Mouse (Mus musculus): ENCODE data around the gene Kcnh4. TPM values are rescaled to one million over a fixed set of nuclear protein-coding genes. Genes with fewer than 3 reads are reported as not detected.

Kcnh4 gene
- polyA plus RNA-seq, 1 experiment from 2014 or later = not detected

DNA sequence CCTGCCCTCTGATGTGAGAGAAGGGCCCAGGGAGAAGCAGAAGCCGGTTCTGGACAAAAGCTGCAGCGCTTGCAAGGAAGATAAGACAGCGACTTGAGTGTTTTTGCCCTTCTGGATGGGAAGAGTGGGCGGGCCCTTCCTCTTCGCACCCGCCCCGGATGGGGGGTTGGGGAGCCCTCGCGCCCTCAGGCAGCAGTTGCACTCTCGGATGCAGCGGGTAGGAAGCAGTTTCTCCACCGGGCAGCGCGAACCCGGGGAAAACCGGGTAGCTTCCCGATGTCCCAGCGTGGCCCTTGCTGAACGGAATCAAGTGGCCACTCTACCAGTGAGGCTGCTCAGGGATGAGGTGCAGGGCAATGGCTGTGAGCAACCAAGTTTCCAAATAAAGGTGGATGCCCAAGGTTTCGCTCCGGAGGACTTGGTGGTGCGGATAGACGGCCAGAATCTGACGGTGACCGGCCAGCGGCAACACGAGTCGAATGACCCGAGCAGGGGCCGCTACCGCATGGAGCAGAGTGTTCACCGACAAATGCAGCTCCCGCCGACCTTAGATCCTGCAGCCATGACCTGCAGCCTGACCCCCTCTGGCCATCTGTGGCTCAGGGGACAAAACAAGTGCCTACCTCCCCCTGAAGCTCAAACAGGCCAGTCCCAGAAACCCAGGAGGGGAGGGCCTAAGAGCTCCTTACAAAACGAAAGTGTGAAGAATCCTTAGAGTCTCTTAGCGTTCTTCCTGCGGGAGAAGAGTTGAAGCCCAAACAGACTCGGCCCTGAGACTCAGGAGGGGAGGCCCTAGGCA lies 45.8 kb downstream of the Kcnh4 start, which contains the start of gene Hspb9:
TSS of gene Hspb9 (plus strand) at position 116 of the 799 bp plus-strand sequence.
- Histone ChIP-seq H3K4me1 (peaks cover 31% of the 10 kb centered on the region), H3K9me3 (no peaks in the 10 kb centered on the region), H3K27me3 (no peaks in the 10 kb centered on the region), H3K4me3 (peak within 1 kb of the TSS; percentile 27), H3K36me3 (peaks cover 57% of the 10 kb centered on the region), H3K4me2 (peak within 1 kb of the TSS; percentile 54), H3K27ac (peak within 1 kb of the TSS; percentile 63), H3K9ac (peak within 1 kb of the TSS; percentile 7; the same call in 1 of the 2 replicates)
- ATAC-seq (ENCODE audit: insufficient number of reproducible peaks, low FRiP score, low TSS enrichment, low read depth) = no peak
- 9% methylated on average over 38 of the region's 38 CpGs for WGBS

- no peaks in the 10 kb centered on the region for H3K27me3 ChIP-seq
- ATAC-seq (ENCODE audit: insufficient number of reproducible peaks, low FRiP score, low TSS enrichment, low read depth) = no peak
- peaks cover 57% of the 10 kb centered on the region for H3K36me3 ChIP-seq
- 0 out of 2 replicates have a peak overlapping the region, but pooled peaks have one; percentile 27 for H3K4me3 ChIP-seq
- H3K4me2 ChIP-seq = peak overlapping the region; percentile 54
- 70% methylated on average over 4 of the region's 4 CpGs for WGBS
- H3K9me3 ChIP-seq = no peaks in the 10 kb centered on the region
- no peak overlapping the region; the same call in 1 of the 2 replicates for H3K27ac ChIP-seq
- H3K4me1 ChIP-seq = peaks cover 31% of the 10 kb centered on the region
- no peak overlapping the region for H3K9ac ChIP-seq
Measured at GRCm38 (mm10) chr11:100713174-100713573, 46.6 kb downstream of the Kcnh4 start.

- Histone ChIP-seq H3K9me3 (no peaks in the 10 kb centered on the region), H3K9ac (peak within 1 kb of the TSS; percentile 87), H3K27ac (peak within 1 kb of the TSS; percentile 86), H3K4me3 (peak within 1 kb of the TSS; percentile 73), H3K4me1 (peaks cover 31% of the 10 kb centered on the region), H3K27me3 (no peaks in the 10 kb centered on the region), H3K36me3 (peaks cover 57% of the 10 kb centered on the region), H3K4me2 (peak within 1 kb of the TSS; percentile 79)
- WGBS = under 1% methylated on average over 47 of the region's 48 CpGs
- peak; percentile 82 for ATAC-seq (ENCODE audit: insufficient number of reproducible peaks, low FRiP score, low TSS enrichment, low read depth)
Measured at GRCm38 (mm10) chr11:100711783-100712615, 47.7 kb downstream of the Kcnh4 start, which contains the start of gene Kat2a. Kat2a (minus strand) TSS chr11:100712465.

- H3K27ac ChIP-seq = no peak overlapping the region
- no peak for ATAC-seq (ENCODE audit: insufficient number of reproducible peaks, low FRiP score, low TSS enrichment, low read depth)
- H3K4me3 ChIP-seq = no peak overlapping the region
- no peaks in the 10 kb centered on the region for H3K27me3 ChIP-seq
- H3K4me1 ChIP-seq = peaks cover 31% of the 10 kb centered on the region
- peaks cover 59% of the 10 kb centered on the region for H3K36me3 ChIP-seq
- H3K9ac ChIP-seq = no peak overlapping the region
- 77% methylated on average over 4 of the region's 4 CpGs for WGBS
- H3K9me3 ChIP-seq = no peaks in the 10 kb centered on the region
- peak overlapping the region; percentile 79; the same call in 1 of the 2 replicates for H3K4me2 ChIP-seq
Measured at GRCm38 (mm10) chr11:100710977-100711376, 48.8 kb downstream of the Kcnh4 start.

DNA sequence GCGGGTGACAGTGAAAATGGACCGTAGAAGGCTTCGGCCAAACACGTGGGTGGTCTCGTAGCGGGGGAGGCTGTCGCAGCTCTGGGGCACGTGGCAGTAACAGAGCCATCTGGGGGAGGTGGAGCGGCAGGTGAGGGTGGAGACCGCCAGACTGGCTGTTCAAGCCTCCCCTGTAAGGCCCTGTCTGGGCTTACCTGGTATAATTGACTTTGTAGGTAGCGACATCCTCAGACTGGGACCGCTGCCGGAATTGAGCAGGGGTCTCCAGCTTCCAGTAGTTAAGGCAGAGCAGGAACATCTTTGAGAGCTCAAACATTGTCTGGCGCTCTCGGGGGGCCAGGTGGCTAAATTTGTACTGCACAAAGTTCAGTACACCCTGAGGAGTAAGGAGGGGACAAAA lies 49.2 kb downstream of the Kcnh4 start:
- Histone ChIP-seq H3K36me3 (peaks cover 59% of the 10 kb centered on the region), H3K27me3 (no peaks in the 10 kb centered on the region), H3K4me2 (no peak overlapping the region), H3K9me3 (no peaks in the 10 kb centered on the region), H3K27ac (no peak overlapping the region), H3K9ac (no peak overlapping the region), H3K4me3 (no peak overlapping the region), H3K4me1 (peaks cover 31% of the 10 kb centered on the region)
- no peak for ATAC-seq (ENCODE audit: insufficient number of reproducible peaks, low FRiP score, low TSS enrichment, low read depth)
- 91% methylated on average over 15 of the region's 15 CpGs for WGBS

DNA sequence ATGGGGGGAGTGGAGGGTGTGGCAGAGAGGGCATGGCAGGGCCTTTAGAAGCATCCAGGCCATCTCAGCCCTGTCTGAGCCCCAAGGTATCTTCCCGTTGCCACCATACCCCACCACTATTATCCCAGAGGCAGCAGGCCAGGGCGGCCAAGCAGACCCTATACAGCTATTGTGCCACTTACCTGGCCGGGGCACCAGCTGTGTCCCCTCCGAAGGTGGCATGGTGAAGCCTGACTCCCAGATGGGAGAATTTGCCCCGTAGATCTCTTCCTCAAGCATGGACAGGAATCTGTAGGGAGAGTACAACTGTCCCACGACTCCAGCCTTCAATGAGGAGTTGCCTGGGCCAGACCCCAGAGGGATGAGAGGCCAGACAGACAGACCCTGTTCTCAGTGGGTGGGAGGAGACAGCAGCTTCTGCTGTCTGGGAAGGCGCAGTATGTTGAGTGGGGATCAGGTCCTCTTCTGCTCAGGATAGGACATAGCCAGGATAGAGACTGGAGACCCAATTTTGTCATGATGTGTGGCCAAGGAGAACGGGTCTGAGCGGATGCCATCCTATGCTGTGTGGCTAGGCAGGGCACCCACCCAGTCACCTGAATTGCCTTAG lies 50.4 kb downstream of the Kcnh4 start:
- peaks cover 29% of the 10 kb centered on the region for H3K4me1 ChIP-seq
- no peak overlapping the region for H3K9ac ChIP-seq
- peaks cover 64% of the 10 kb centered on the region for H3K36me3 ChIP-seq
- H3K27ac ChIP-seq = no peak overlapping the region
- no peak for ATAC-seq (ENCODE audit: insufficient number of reproducible peaks, low FRiP score, low TSS enrichment, low read depth)
- WGBS = 97% methylated on average over 9 of the region's 9 CpGs
- H3K4me3 ChIP-seq = no peak overlapping the region
- H3K27me3 ChIP-seq = no peaks in the 10 kb centered on the region
- H3K4me2 ChIP-seq = no peak overlapping the region
- no peaks in the 10 kb centered on the region for H3K9me3 ChIP-seq

GRCm38 (mm10) chr11:100705095-100705747 lies 54.5 kb downstream of the Kcnh4 start:
- Histone ChIP-seq H3K4me1 (peaks cover 26% of the 10 kb centered on the region), H3K9ac (no peak overlapping the region), H3K4me3 (no peak overlapping the region), H3K27ac (no peak overlapping the region), H3K36me3 (peaks cover 60% of the 10 kb centered on the region), H3K4me2 (no peak overlapping the region), H3K27me3 (no peaks in the 10 kb centered on the region), H3K9me3 (no peaks in the 10 kb centered on the region)
- no peak for ATAC-seq (ENCODE audit: insufficient number of reproducible peaks, low FRiP score, low TSS enrichment, low read depth)
- WGBS = 89% methylated on average over 23 of the region's 23 CpGs

DNA sequence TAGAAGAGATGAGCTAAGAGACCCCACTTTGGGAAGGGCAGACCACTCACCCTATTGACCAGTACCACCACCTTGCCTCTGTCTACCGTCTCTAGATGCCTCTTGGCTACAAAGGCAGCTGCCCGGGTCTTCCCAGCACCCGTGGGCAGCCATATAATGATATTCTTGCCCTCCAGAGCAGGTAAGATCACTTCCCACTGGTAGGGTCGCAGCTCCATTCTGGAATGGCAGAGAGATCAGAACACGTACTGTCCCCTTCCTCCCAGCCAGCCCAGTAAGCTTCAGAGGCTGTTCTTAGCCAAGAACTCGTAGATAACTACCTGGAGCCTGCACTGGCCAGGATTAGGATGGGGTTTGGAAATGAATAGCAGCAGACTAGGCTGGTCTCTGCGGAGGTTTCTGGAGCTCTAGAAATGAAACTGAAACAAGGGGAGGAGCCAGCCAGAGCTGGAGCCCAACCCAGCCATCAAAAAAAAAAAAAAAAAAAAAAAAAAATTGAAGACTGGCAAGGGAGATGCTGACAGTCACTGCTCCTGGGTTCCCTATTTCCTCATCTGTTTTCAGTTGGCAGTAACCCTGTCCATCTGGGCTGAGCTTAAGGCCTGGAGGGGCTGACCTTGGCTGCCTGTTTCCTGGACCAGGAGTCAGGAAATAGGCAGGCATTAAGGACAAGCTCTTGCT lies 55.8 kb downstream of the Kcnh4 start, which contains the start of gene Dhx58:
TSS of gene Dhx58 (minus strand) at position 421 of the 681 bp plus-strand sequence.
- peaks cover 48% of the 10 kb centered on the region for H3K36me3 ChIP-seq
- no peak within 1 kb of the TSS for H3K4me3 ChIP-seq
- no peak for ATAC-seq (ENCODE audit: insufficient number of reproducible peaks, low FRiP score, low TSS enrichment, low read depth)
- no peaks in the 10 kb centered on the region for H3K27me3 ChIP-seq
- 57% methylated on average over 7 of the region's 7 CpGs for WGBS
- H3K4me2 ChIP-seq = no peak within 1 kb of the TSS
- H3K27ac ChIP-seq = peak within 1 kb of the TSS; percentile 64; the same call in 1 of the 2 replicates
- peaks cover 26% of the 10 kb centered on the region for H3K4me1 ChIP-seq
- H3K9ac ChIP-seq = no peak within 1 kb of the TSS
- no peaks in the 10 kb centered on the region for H3K9me3 ChIP-seq

- no peak for ATAC-seq (ENCODE audit: insufficient number of reproducible peaks, low FRiP score, low TSS enrichment, low read depth)
- Histone ChIP-seq H3K4me2 (no peak overlapping the region), H3K4me1 (peaks cover 26% of the 10 kb centered on the region), H3K9ac (no peak overlapping the region), H3K4me3 (no peak overlapping the region), H3K36me3 (peaks cover 42% of the 10 kb centered on the region), H3K9me3 (no peaks in the 10 kb centered on the region), H3K27me3 (no peaks in the 10 kb centered on the region), H3K27ac (no peak overlapping the region)
- 70% methylated on average over 11 of the region's 11 CpGs for WGBS
Measured at GRCm38 (mm10) chr11:100703366-100703765, 56.4 kb downstream of the Kcnh4 start.

- 43% methylated on average over 7 of the region's 7 CpGs for WGBS
- no peak overlapping the region for H3K27ac ChIP-seq
- no peaks in the 10 kb centered on the region for H3K9me3 ChIP-seq
- no peaks in the 10 kb centered on the region for H3K27me3 ChIP-seq
- no peak for ATAC-seq (ENCODE audit: insufficient number of reproducible peaks, low FRiP score, low TSS enrichment, low read depth)
- peak overlapping the region; percentile 37 for H3K4me2 ChIP-seq
- H3K36me3 ChIP-seq = peaks cover 37% of the 10 kb centered on the region
- H3K9ac ChIP-seq = no peak overlapping the region
- H3K4me1 ChIP-seq = peaks cover 26% of the 10 kb centered on the region
- no peak overlapping the region for H3K4me3 ChIP-seq
Measured at GRCm38 (mm10) chr11:100702906-100703305, 56.8 kb downstream of the Kcnh4 start.
